19 mouse cellular contexts compared by ENCODE assay signal in the genomic region with DNA sequence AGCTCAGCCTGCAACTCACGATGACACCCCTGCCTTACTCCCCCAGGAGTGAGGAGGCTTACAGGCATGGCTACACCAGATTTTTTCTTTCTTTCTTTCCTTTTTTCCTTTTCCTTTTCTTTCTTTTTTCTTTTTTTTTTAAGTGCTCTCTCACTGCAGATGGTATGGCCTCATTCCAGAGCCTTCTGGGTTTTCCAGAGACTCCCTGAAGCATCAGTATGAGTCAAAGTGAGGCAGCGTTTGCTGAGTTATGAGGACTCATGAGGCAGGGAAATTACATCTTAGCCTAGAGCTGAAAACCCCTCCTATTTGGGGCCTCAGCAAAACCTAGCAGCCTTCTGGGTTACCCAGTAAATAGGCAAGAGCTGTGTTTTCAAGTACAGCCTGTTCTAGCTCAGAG. TPM values are rescaled to one million over a fixed set of nuclear protein-coding genes. Genes with fewer than 3 reads are reported as not detected.
DNase-seq lines count a peak whose midpoint lies in the region; ATAC-seq and TF ChIP-seq lines count a peak whose summit lies in the region.
"Had no signal": no experiment of that assay in that cellular context is flagged by ENCODE, and none has a peak within 500 bp of the region (broad histone marks: within the 10 kb centered on the region; RNA-seq: fewer than 3 reads in every experiment).

No protein-coding gene starts in this region.

- H3K4me1 ChIP-seq in forebrain, embryonic 14.5 days (ENCODE audit: control insufficient read depth, insufficient read depth, low read length), result no peaks in the 10 kb centered on the region
- H3K4me1 ChIP-seq in forebrain, embryonic 13.5 days, result no peaks in the 10 kb centered on the region
- H3K4me1 ChIP-seq in heart, embryonic 12.5 days (replicated peaks), result no peaks in the 10 kb centered on the region
- H3K4me1 ChIP-seq: embryonic facial prominence, embryonic 10.5 days; forebrain, embryonic 12.5 days; midbrain, embryonic 12.5 days; neural tube, embryonic 12.5 days had no signal

- DNase-seq in forebrain, embryonic 14.5 days (ENCODE audit: low spot score), result peak; percentile 60
- DNase-seq in left cerebral cortex, adult 2 months (ENCODE audit: extremely low spot score in 1 of 2, low spot score in 2 of 2), result no peak
- no peak for DNase-seq in left cerebral cortex, adult 8-10 months (ENCODE audit: low spot score in 2 of 2)
- DNase-seq in right cerebral cortex, postnatal 25 days, result peak; percentile 36
- DNase-seq in right cerebral cortex, postnatal 36 days (ENCODE audit: low spot score in 2 of 2), result no peak
- no peak for DNase-seq in heart, postnatal 10 days
- DNase-seq: adrenal gland, adult 8-10 months; B cell, adult 2 months; gastrocnemius, postnatal 36 days; kidney, adult 11 months had no signal

- H3K27ac ChIP-seq in forebrain, embryonic 14.5 days (ENCODE audit: low read depth, low read length), result no peak overlapping the region
- no peak overlapping the region for H3K27ac ChIP-seq in forebrain, embryonic 13.5 days
- H3K27ac ChIP-seq in left cerebral cortex, adult 2 months, result peak overlapping the region; percentile 36
- H3K27ac ChIP-seq in heart, embryonic 12.5 days (ENCODE audit: poor library complexity, severe bottlenecking), result no peak overlapping the region
- H3K27ac ChIP-seq: embryonic facial prominence, embryonic 10.5 days; forebrain, embryonic 12.5 days; midbrain, embryonic 12.5 days; neural tube, embryonic 12.5 days had no signal

- H3K27me3 ChIP-seq in forebrain, embryonic 14.5 days (replicated peaks; ENCODE audit: control insufficient read depth, insufficient read depth, low read length), result no peaks in the 10 kb centered on the region
- H3K27me3 ChIP-seq in forebrain, embryonic 13.5 days, result no peaks in the 10 kb centered on the region
- no peaks in the 10 kb centered on the region for H3K27me3 ChIP-seq in heart, embryonic 12.5 days (replicated peaks)
- H3K27me3 ChIP-seq: midbrain, embryonic 12.5 days; neural tube, embryonic 12.5 days had no signal

- intact Hi-C loops in left cerebral cortex, adult 2 months (cut with DNase I), result no loop called here
- intact Hi-C loops in heart, postnatal 10 days (cut with DNase I), result no loop called here

- no peak for ATAC-seq in forebrain, embryonic 14.5 days
- ATAC-seq in forebrain, embryonic 13.5 days, result no peak
- no peak for ATAC-seq in heart, embryonic 12.5 days (ENCODE audit: insufficient number of reproducible peaks, low FRiP score)
- ATAC-seq: lung, postnatal 0 days had no signal

- WGBS in forebrain, embryonic 14.5 days, result 77% methylated on average over 2 of the region's 2 CpGs
- WGBS in forebrain, embryonic 13.5 days, result 81% methylated on average over 2 of the region's 2 CpGs
- WGBS in heart, embryonic 12.5 days, result 58% methylated on average over 2 of the region's 2 CpGs

- TF ChIP-seq CTCF in left cerebral cortex, adult 2 months (IDR thresholded peaks at IDR 0.05), result no peak

- H3K9me3 ChIP-seq in forebrain, embryonic 14.5 days (replicated peaks; ENCODE audit: control insufficient read depth, low read length), result no peaks in the 10 kb centered on the region
- no peaks in the 10 kb centered on the region for H3K9me3 ChIP-seq in forebrain, embryonic 13.5 days (replicated peaks)
- H3K9me3 ChIP-seq in heart, embryonic 12.5 days (replicated peaks), result no peaks in the 10 kb centered on the region
- H3K9me3 ChIP-seq: embryonic facial prominence, embryonic 10.5 days; forebrain, embryonic 12.5 days; midbrain, embryonic 12.5 days; neural tube, embryonic 12.5 days had no signal

- H3K36me3 ChIP-seq in forebrain, embryonic 14.5 days (ENCODE audit: control insufficient read depth, insufficient read depth, low read length), result no peaks in the 10 kb centered on the region
- no peaks in the 10 kb centered on the region for H3K36me3 ChIP-seq in forebrain, embryonic 13.5 days (ENCODE audit: poor library complexity, severe bottlenecking)
- no peaks in the 10 kb centered on the region for H3K36me3 ChIP-seq in heart, embryonic 12.5 days
- H3K36me3 ChIP-seq: embryonic facial prominence, embryonic 10.5 days; forebrain, embryonic 12.5 days; midbrain, embryonic 12.5 days; neural tube, embryonic 12.5 days had no signal

- no peak overlapping the region for H3K9ac ChIP-seq in forebrain, embryonic 14.5 days (ENCODE audit: low read length)
- no peak overlapping the region for H3K9ac ChIP-seq in forebrain, embryonic 13.5 days
- H3K9ac ChIP-seq in heart, embryonic 12.5 days, result no peak overlapping the region
- H3K9ac ChIP-seq: forebrain, embryonic 12.5 days; midbrain, embryonic 12.5 days; neural tube, embryonic 12.5 days had no signal

- H3K4me3 ChIP-seq in forebrain, embryonic 14.5 days (ENCODE audit: low read depth, low read length), result no peak overlapping the region
- H3K4me3 ChIP-seq in forebrain, embryonic 13.5 days, result no peak overlapping the region
- no peak overlapping the region for H3K4me3 ChIP-seq in left cerebral cortex, adult 2 months
- no peak overlapping the region for H3K4me3 ChIP-seq in heart, embryonic 12.5 days
- H3K4me3 ChIP-seq: embryonic facial prominence, embryonic 10.5 days; forebrain, embryonic 12.5 days; midbrain, embryonic 12.5 days; neural tube, embryonic 12.5 days had no signal

- no peak overlapping the region for H3K4me2 ChIP-seq in forebrain, embryonic 14.5 days (ENCODE audit: low read length)
- no peak overlapping the region for H3K4me2 ChIP-seq in forebrain, embryonic 13.5 days
- H3K4me2 ChIP-seq in heart, embryonic 12.5 days, result no peak overlapping the region
- H3K4me2 ChIP-seq: forebrain, embryonic 12.5 days; midbrain, embryonic 12.5 days; neural tube, embryonic 12.5 days had no signal

RNA-seq across cellular contexts. Expression of a gene that starts 8.8 kb away (rescaled TPM):
- 115 and 125 TPM in 2 replicates for polyA plus RNA-seq in forebrain, embryonic 14.5 days (2014; fragmentation: Nextera tagmentation; extraction: Ambion mirVana)
- polyA plus RNA-seq in forebrain, embryonic 13.5 days (2015; fragmentation: Nextera tagmentation; extraction: Ambion mirVana), result 93.9 and 94.8 TPM in 2 replicates
- 100 to 1,000 TPM; 505 to 522 TPM for total RNA-seq in left cerebral cortex, adult 2 months (2021)
- 100 to 1,000 TPM; 433 to 468 (median 439) TPM for total RNA-seq in left cerebral cortex, adult 8-10 months (2022)
- total RNA-seq in heart, postnatal 10 days (2021), result under 1 TPM; 0.29 to 0.32 TPM
- 1.7 and 1.8 TPM in 2 replicates for polyA plus RNA-seq in heart, embryonic 12.5 days (2016; fragmentation: Nextera tagmentation; extraction: Ambion mirVana)
- total RNA-seq: gastrocnemius, postnatal 36 days; megakaryocyte progenitor cell, adult 5-6 weeks; monocyte, adult 5-6 weeks had no signal

RNA-seq across cellular contexts. Expression of a gene that starts 18.4 kb away (rescaled TPM):
- polyA plus RNA-seq in forebrain, embryonic 14.5 days (2014; fragmentation: Nextera tagmentation; extraction: Ambion mirVana), result 1.8 and 2.1 TPM in 2 replicates
- polyA plus RNA-seq in forebrain, embryonic 13.5 days (2015; fragmentation: Nextera tagmentation; extraction: Ambion mirVana), result 2.6 and 6.5 TPM in 2 replicates
- total RNA-seq in left cerebral cortex, adult 2 months (2021), result under 1 TPM; 0.16 to 0.43 TPM
- total RNA-seq in left cerebral cortex, adult 8-10 months (2022), result under 1 TPM in 3 of 4 experiments, not detected in 1; 0.08 to 0.41 (median 0.24) TPM
- 10 to 100 TPM in 1 of 2 experiments, 1 to 10 TPM in 1; 3.5 to 13.0 TPM for total RNA-seq in heart, postnatal 10 days (2021)
- polyA plus RNA-seq in heart, embryonic 12.5 days (2016; fragmentation: Nextera tagmentation; extraction: Ambion mirVana), result 114 and 116 TPM in 2 replicates

RNA-seq across cellular contexts. Expression of a gene that starts 23.3 kb away (rescaled TPM):
- 145 and 149 TPM in 2 replicates for polyA plus RNA-seq in forebrain, embryonic 14.5 days (2014; fragmentation: Nextera tagmentation; extraction: Ambion mirVana)
- polyA plus RNA-seq in forebrain, embryonic 13.5 days (2015; fragmentation: Nextera tagmentation; extraction: Ambion mirVana), result 157 and 159 TPM in 2 replicates
- total RNA-seq in left cerebral cortex, adult 2 months (2021), result 10 to 100 TPM; 65.7 to 68.6 TPM
- total RNA-seq in left cerebral cortex, adult 8-10 months (2022), result 10 to 100 TPM; 64.1 to 75.4 (median 68.9) TPM
- 100 to 1,000 TPM; 155 to 156 TPM for total RNA-seq in heart, postnatal 10 days (2021)
- 253 and 260 TPM in 2 replicates for polyA plus RNA-seq in heart, embryonic 12.5 days (2016; fragmentation: Nextera tagmentation; extraction: Ambion mirVana)

RNA-seq across cellular contexts. Expression of a gene that starts 45.7 kb away (rescaled TPM):
- polyA plus RNA-seq in forebrain, embryonic 14.5 days (2014; fragmentation: Nextera tagmentation; extraction: Ambion mirVana), result 28.6 and 38.8 TPM in 2 replicates
- 49.5 and 53.9 TPM in 2 replicates for polyA plus RNA-seq in forebrain, embryonic 13.5 days (2015; fragmentation: Nextera tagmentation; extraction: Ambion mirVana)
- total RNA-seq in left cerebral cortex, adult 2 months (2021), result 10 to 100 TPM; 58.1 to 66.2 TPM
- 100 to 1,000 TPM in 2 of 4 experiments, 10 to 100 TPM in 2; 51.6 to 142 (median 80.2) TPM for total RNA-seq in left cerebral cortex, adult 8-10 months (2022)
- total RNA-seq in heart, postnatal 10 days (2021), result 100 to 1,000 TPM; 189 to 192 TPM
- polyA plus RNA-seq in heart, embryonic 12.5 days (2016; fragmentation: Nextera tagmentation; extraction: Ambion mirVana), result 189 and 191 TPM in 2 replicates

Comparison
In these comparisons a context has a peak if more than half of its experiments do, and no peak if none do; other contexts are left out.
1. DNase-seq: peak in forebrain, embryonic 14.5 days (single experiment) and right cerebral cortex, postnatal 25 days (single experiment); none in left cerebral cortex, adult 2 months (0 of 2), left cerebral cortex, adult 8-10 months (0 of 2), right cerebral cortex, postnatal 36 days (0 of 2) and heart, postnatal 10 days (0 of 2).
2. RNA of a gene that starts 8.8 kb away (total RNA-seq): 505 to 522 TPM in left cerebral cortex, adult 2 months and 433 to 468 TPM in left cerebral cortex, adult 8-10 months; 0.29 to 0.32 TPM in heart, postnatal 10 days; every median in the first group is over 100 times any median in the second.